Mouse (Mus musculus) stomach, postnatal 0 days (tissue): ENCODE measurements around the gene Smyd4. TPM values are rescaled to one million over a fixed set of nuclear protein-coding genes. Genes with fewer than 3 reads are reported as not detected.

Source experiments
- ATAC-seq: fragments of 200-750 bp; cut with Nextera tagmentation; 2 replicates; pipeline ENCODE4 v1.8.0; 2017; ENCODE audit not compliant: low FRiP score, low TSS enrichment
- DNase-seq: peaks from one replicate; pipeline ENCODE4 v3.0.0-alpha.2; 2016; ENCODE audit warnings: low spot score
- H3K27ac ChIP-seq: fragments of 300-500 bp; sonication (generic); replicated peaks from 2 replicates; pipeline ENCODE4 v1.5.1; 2014; ENCODE audit warnings: mild to moderate bottlenecking, control low read depth
- H3K27me3 ChIP-seq: fragments of 300-500 bp; sonication (generic); 2 replicates; pipeline ENCODE4 v1.6.1; 2014; ENCODE audit warnings: low read length; ENCODE audit not compliant: control insufficient read depth, insufficient read depth
- H3K36me3 ChIP-seq: fragments of 300-500 bp; sonication (generic); 2 replicates; pipeline ENCODE4 v1.6.1; 2014; ENCODE audit warnings: low read length, mixed read lengths; ENCODE audit not compliant: control insufficient read depth, insufficient read depth
- H3K4me1 ChIP-seq: fragments of 300-500 bp; sonication (generic); replicated peaks from 2 replicates; pipeline ENCODE4 v1.6.1; 2014; ENCODE audit warnings: antibody characterized with exemption; ENCODE audit not compliant: control insufficient read depth, insufficient read depth
- H3K4me2 ChIP-seq: fragments of 300-500 bp; sonication (generic); replicated peaks from 2 replicates; pipeline ENCODE4 v1.6.1; 2014; ENCODE audit warnings: low read depth, mild to moderate bottlenecking, control low read depth, moderate library complexity
- H3K4me3 ChIP-seq: fragments of 300-500 bp; sonication (generic); 2 replicates; pipeline ENCODE4 v1.5.1; 2014; ENCODE audit warnings: low read depth, low read length, control low read depth
- H3K9ac ChIP-seq: fragments of 300-500 bp; sonication (generic); 2 replicates; pipeline ENCODE4 v1.6.1; 2014; ENCODE audit warnings: mild to moderate bottlenecking, low read length, control low read depth, mixed read lengths
- H3K9me3 ChIP-seq: fragments of 300-500 bp; sonication (generic); 2 replicates; pipeline ENCODE4 v1.6.1; 2016; ENCODE audit warnings: low read length; ENCODE audit not compliant: control insufficient read depth
- CTCF ChIP-seq: IDR thresholded peaks from 2 replicates; pipeline ENCODE4 v1.5.1; 2016; ENCODE audit warnings: antibody characterized with exemption, low read depth, mild to moderate bottlenecking, moderate library complexity
- EP300 ChIP-seq: optimal IDR thresholded peaks from 2 replicates; pipeline ENCODE3; 2016; ENCODE audit warnings: antibody characterized with exemption
- WGBS: fragments of 180-500 bp; shearing (Covaris S2); extraction: QIAGEN DNeasy Blood & Tissue Kit; methylation state at CpG from one replicate; pipeline ENCODE4 v1.1.7; 2014; 5-methylcytosine and 5-hydroxymethylcytosine counted together
- polyA plus RNA-seq: library from polyadenylated mRNA; unstranded; fragments of >200 nt; fragmentation: Nextera tagmentation; extraction: Ambion mirVana; gene quantifications from 2 replicates; pipeline ENCODE4 v1.2.1, GENCODE M21; 2015

Smyd4 gene
- polyA plus RNA-seq, 1 experiment from 2014 or later: 5.0 TPM

- Histone ChIP-seq H3K9me3 (no peaks in the 10 kb centered on the region), H3K36me3 (peaks cover 29% of the 10 kb centered on the region), H3K4me2 (no peak overlapping the region), H3K27me3 (no peaks in the 10 kb centered on the region), H3K4me1 (no peaks in the 10 kb centered on the region), H3K27ac (no peak overlapping the region), H3K9ac (no peak overlapping the region), H3K4me3 (no peak overlapping the region)
- no peak for TF ChIP-seq EP300
- TF ChIP-seq CTCF: no peak
- ATAC-seq (no peak), DNase-seq (no peak)
- 93% methylated on average over 8 of the region's 8 CpGs for WGBS
These were observed 37.4 kb upstream of the Smyd4 start for GRCm38 (mm10) chr11:75310813-75311212.

GRCm38 (mm10) chr11:75311751-75312150 lies 36.5 kb upstream of the Smyd4 start:
- peaks cover 31% of the 10 kb centered on the region for H3K36me3 ChIP-seq
- ATAC-seq (no peak), DNase-seq (no peak)
- no peak overlapping the region for H3K4me3 ChIP-seq
- H3K4me2 ChIP-seq: no peak overlapping the region
- H3K27ac ChIP-seq: no peak overlapping the region
- no peaks in the 10 kb centered on the region for H3K9me3 ChIP-seq
- H3K4me1 ChIP-seq: no peaks in the 10 kb centered on the region
- TF ChIP-seq EP300 (no peak), CTCF (no peak)
- WGBS: 91% methylated on average over 6 of the region's 6 CpGs
- no peak overlapping the region for H3K9ac ChIP-seq
- no peaks in the 10 kb centered on the region for H3K27me3 ChIP-seq

- peaks cover 35% of the 10 kb centered on the region for H3K36me3 ChIP-seq
- H3K4me2 ChIP-seq: no peak overlapping the region
- WGBS: 87% methylated on average over 8 of the region's 8 CpGs
- no peak overlapping the region for H3K9ac ChIP-seq
- H3K4me3 ChIP-seq: no peak overlapping the region
- ATAC-seq (no peak), DNase-seq (no peak)
- no peaks in the 10 kb centered on the region for H3K27me3 ChIP-seq
- no peaks in the 10 kb centered on the region for H3K4me1 ChIP-seq
- H3K9me3 ChIP-seq: no peaks in the 10 kb centered on the region
- TF ChIP-seq CTCF (no peak), EP300 (no peak)
- H3K27ac ChIP-seq: no peak overlapping the region
These were observed 34.4 kb upstream of the Smyd4 start for GRCm38 (mm10) chr11:75313834-75314233.

GRCm38 (mm10) chr11:75318351-75319221 lies 29.6 kb upstream of the Smyd4 start:
- ATAC-seq (no peak), DNase-seq (no peak)
- H3K9me3 ChIP-seq: no peaks in the 10 kb centered on the region
- H3K36me3 ChIP-seq: peaks cover 16% of the 10 kb centered on the region
- H3K4me2 ChIP-seq: no peak overlapping the region; the same call in 1 of the 2 replicates
- H3K4me3 ChIP-seq: no peak overlapping the region
- H3K4me1 ChIP-seq: 0 out of 2 replicates have a peak, but pooled peaks cover 4% of the 10 kb centered on the region
- no peaks in the 10 kb centered on the region for H3K27me3 ChIP-seq
- TF ChIP-seq CTCF: no peak
- TF ChIP-seq EP300: no peak
- WGBS: 42% methylated on average over 14 of the region's 14 CpGs
- H3K9ac ChIP-seq: no peak overlapping the region
- H3K27ac ChIP-seq: no peak overlapping the region

- Histone ChIP-seq H3K4me1 (0 out of 2 replicates have a peak, but pooled peaks cover 4% of the 10 kb centered on the region), H3K27ac (no peak overlapping the region), H3K4me3 (no peak overlapping the region), H3K4me2 (no peak overlapping the region), H3K9me3 (no peaks in the 10 kb centered on the region), H3K27me3 (no peaks in the 10 kb centered on the region), H3K9ac (no peak overlapping the region), H3K36me3 (peaks cover 12% of the 10 kb centered on the region)
- 38% methylated on average over 5 of the region's 5 CpGs for WGBS
- TF ChIP-seq CTCF (no peak), EP300 (no peak)
- DNase-seq (no peak), ATAC-seq (no peak)
These were observed 29.0 kb upstream of the Smyd4 start for GRCm38 (mm10) chr11:75319246-75319645.

- Histone ChIP-seq H3K9ac (no peak overlapping the region), H3K36me3 (no peaks in the 10 kb centered on the region), H3K4me1 (peaks cover 6% of the 10 kb centered on the region; the same call in 1 of the 2 replicates), H3K9me3 (no peaks in the 10 kb centered on the region), H3K4me2 (no peak overlapping the region), H3K27ac (no peak overlapping the region), H3K4me3 (no peak overlapping the region), H3K27me3 (no peaks in the 10 kb centered on the region)
- TF ChIP-seq CTCF (peak; percentile 42), EP300 (no peak)
- WGBS: 54% methylated on average over 8 of the region's 8 CpGs
- DNase-seq (no peak), ATAC-seq (no peak)
These were observed 24.9 kb upstream of the Smyd4 start for GRCm38 (mm10) chr11:75323326-75323737.
